Mouse (Mus musculus) activated CD4-positive, CD25-positive, alpha-beta regulatory T cell, adult 9 weeks (primary cell): Measurements from ENCODE around the gene Lyrm9. TPM values are rescaled to one million over a fixed set of nuclear protein-coding genes. Genes with fewer than 3 reads are reported as not detected.

Experiments used
- polyA plus RNA-seq: library from polyadenylated mRNA; unstranded; fragments of 100-300 nt; shearing (Covaris generic); gene quantifications from one replicate; pipeline ENCODE4 v1.2.1, GENCODE M21; 2017

Gene Lyrm9
- polyA plus RNA-seq: 27.4 TPM

DNA sequence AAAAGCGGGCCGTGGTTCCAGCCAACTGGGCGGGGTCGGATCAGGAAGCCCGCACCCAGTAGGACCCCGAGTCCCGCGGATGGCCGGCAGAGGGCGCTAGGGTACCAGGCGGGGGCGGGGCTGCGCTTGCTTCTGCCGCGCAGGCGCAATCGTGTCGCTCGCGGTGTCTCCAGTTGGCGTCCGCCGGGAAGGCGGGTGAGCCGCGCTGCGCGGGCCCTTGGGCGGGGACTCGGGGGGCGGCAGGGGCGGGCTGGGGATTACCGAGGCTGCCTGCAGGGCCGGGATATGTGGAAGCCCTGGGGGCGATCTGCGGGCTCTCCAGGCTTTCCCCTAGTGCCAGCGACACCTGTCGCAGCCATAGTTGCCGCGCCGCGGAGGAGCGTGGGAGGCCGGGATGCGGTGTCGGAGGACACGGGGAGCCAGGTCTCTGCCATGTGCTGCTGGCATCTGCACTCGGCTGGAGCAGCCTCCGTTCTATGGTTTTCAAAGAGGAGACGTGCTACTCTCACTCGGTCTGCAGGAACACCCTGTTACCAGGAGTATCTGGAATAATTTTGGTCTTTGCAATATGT, at the start of gene Lyrm9:
Lyrm9 (plus strand) TSS at position 143 of the 572 bp plus-strand sequence.

Other genes starting within 250 kb of the Lyrm9 start
- 13.1 TPM for gene Nlk, start 129.2 kb upstream of the Lyrm9 start, polyA plus RNA-seq
- 40.2 TPM for gene Ccnq, start 74.9 kb upstream of the Lyrm9 start, polyA plus RNA-seq
- not detected for gene Nos2, start 94.2 kb downstream of the Lyrm9 start, polyA plus RNA-seq
- 279 TPM for gene Lgals9, start 158.4 kb downstream of the Lyrm9 start, polyA plus RNA-seq